Mouse (Mus musculus): ENCODE results near the gene Arrb2.

- TF ChIP-seq POLR2A (IDR thresholded peaks at IDR 0.05; ENCODE audit: extremely low read depth, insufficient read depth, low read length) (no peak), CTCF (IDR thresholded peaks at IDR 0.05; ENCODE audit: low read depth, low read length) (no peak)
These were observed 597 bp downstream of the Arrb2 start for GRCm38 (mm10) chr11:70432895-70433568.
